Mouse (Mus musculus): ENCODE measurements around the gene Mdh2.

Mdh2 gene

GRCm38 (mm10) chr5:135777796-135778470, 347 bp upstream of the Mdh2 start, which contains the start of gene Styxl1:
TSS of gene Styxl1 (minus strand) at chr5:135778385.
- no peak for DNase-seq

DNA sequence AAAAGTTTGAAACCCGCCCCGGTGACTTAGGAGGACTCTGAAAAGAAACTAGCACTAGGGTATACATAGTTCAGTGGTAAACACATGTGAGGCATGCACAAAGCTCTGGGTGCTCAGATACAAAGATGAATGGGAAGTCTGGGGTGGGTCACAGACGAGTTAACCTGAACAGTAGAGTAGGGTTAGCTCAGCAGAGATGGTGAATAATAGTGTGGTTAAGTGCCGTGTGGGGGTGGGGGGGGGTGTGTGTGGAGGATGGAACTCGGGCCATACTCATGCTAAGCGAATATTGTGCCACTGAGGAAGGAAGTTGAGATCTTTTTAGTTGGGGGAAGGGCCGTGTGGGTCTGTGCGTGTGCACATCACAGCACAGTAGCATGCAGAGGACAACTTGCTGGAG, 2.1 kb downstream of the Mdh2 start:
- DNase-seq = no peak

GRCm38 (mm10) chr5:135782901-135783300, 4.6 kb downstream of the Mdh2 start:
- DNase-seq = no peak

DNA sequence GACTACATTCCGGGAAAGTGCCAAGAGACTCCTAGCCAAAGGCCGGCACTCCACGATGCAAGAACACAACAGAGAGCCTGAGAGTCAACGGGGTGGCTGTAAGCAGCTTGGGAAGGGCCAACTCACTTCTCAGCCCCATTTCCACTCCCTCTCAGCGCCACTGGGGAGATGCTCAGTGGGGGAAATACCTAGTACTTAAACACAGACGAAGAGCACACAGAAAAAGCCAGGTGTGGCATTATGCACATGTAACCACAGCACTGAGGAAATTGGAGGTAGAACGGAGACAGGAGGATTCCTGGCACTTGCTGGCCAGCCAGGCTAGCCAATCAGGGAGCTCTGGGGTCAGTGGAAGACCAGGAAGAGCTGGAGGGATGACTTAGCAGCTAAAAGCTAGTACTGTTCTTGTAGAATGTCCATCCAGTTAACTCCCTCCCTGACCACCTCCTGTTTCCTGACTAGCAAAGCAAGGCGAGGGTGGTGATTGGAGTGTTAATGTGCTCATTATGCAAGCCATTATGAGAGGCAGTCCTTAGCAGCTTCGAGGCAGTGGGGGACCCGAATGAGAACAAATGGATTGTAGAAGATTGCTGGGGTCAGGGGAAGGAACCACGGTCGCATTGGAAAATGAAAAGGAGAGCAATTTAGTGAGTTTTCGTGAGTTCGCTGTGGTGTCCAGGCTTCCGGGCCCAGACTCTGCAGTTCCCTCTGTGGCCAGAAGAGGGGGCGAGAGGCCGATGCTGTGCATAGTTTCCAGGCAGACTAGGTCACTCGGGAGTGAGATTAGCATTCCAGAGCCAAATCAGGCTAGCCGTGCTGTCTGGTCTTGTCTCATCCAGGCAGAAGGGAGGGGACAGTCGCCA, 15.9 kb downstream of the Mdh2 start:
- peak; percentile 85 for DNase-seq

DNA sequence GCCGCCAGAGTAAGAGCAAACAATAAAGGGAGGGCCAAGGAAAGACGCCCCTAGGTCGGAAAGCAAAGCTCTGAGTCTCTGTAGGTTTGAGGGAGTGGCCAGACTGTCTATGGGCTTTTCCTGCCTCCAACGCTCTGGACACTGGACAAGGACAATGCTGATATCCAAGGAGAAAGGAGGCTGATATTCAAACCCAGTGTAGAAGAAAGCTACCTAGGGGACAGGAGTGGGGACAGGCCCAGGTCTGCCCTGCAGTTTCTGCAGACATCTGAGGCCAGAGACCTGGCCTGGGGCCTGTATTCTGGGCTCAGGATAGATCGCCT, 16.5 kb downstream of the Mdh2 start:
- no peak for DNase-seq

DNA sequence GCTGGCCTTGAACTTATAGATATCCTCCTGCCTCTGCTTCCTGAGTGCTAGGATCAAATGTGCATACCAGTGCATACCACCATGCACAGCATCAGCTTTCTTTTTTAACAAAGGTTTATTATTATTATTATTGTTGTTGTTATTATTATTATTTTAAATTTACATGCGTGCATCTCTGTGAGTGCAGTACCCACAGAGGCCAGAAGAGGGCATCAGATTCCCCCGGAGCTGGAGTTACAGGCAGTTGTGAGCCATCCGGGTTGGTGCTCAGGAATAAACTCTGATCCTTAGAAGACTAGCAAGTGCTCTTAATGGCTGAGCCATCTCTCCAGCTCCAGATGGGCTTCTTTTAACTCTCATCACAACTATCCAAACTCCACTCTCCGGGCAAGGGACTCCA, 21.5 kb downstream of the Mdh2 start:
- no peak for DNase-seq

- DNase-seq = no peak
These were observed 22.6 kb downstream of the Mdh2 start for GRCm38 (mm10) chr5:135800927-135801326.

GRCm38 (mm10) chr5:135802641-135803040, 24.4 kb downstream of the Mdh2 start:
- no peak for DNase-seq

GRCm38 (mm10) chr5:135803135-135803534, 24.9 kb downstream of the Mdh2 start:
- no peak for DNase-seq

- no peak for DNase-seq
These were observed 25.4 kb downstream of the Mdh2 start for GRCm38 (mm10) chr5:135803676-135804075.

DNA sequence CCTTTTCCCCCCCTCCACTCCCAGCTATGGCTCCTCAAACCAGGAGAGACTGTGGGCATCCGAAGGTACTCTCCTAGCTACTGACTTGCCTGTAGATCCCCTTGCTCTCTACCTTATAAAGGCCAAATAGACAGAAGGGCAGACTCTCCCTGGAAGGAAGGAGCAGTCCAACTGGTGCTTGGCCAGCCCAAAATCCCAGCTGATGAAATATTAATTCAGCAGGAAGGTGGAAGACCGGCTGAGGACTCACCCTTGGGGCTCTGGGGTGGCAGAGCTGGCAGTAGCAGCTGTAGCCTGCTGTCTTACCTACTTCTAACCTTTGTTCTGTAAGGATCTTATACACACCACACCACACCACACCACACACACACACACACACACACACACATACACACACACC, 26.5 kb downstream of the Mdh2 start:
- DNase-seq = no peak

DNA sequence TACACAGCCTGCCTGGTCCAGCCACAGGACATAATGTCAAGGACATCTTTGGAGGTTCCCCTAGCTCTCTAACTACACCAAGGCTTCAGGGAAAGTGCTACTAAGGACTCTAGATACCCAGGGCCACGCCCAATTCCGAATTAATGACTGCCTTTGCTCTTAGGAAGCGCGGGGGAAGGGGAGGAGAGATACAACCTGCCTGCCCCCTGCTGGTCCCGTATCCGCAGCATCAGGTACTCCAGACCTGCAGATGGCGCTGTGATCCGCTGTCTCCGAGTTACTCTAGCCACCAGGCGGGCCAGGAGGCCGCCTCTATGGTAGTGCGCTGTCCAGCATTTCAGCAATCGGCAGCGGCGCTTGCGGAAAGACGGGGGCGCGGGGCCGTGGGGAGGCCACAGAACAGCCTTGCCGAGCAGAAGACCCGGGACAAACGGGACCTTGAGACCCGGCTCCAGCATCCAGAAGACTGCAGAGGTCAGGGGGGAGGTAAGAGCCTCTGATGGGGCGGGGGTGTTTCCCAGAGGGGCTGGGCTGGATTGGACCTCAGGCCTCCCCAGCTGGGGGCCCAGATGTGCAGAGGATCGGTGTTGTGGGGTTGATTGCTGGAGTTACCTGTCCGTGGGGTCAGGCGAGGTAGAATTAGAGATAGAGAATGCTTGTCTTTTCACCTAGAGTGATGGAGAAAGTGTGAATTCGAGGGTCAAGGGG, 28.4 kb downstream of the Mdh2 start, which contains the start of gene Srrm3:
Gene Srrm3, plus strand, starts transcription at position 336 of the 708 bp plus-strand sequence.
- peak; percentile 90 for DNase-seq

DNA sequence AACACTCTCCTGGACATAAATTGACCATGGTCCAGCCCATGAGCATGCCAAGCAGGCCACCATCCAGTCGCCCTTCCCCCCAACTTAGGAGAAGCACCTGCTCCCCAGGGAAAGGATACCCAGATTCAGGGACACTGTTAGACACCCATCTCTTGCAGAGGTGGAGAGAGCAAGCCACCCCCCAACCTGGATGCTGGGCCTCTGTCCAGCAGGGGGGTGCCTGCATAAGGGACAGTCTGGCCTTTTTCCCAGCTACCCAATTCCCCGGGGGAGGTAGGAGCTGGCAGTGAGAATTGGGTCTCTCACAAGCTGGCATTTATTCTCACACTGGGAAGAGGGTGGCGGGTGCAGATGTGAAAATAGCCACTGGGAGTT, 29.0 kb downstream of the Mdh2 start:
- peak; percentile 47 for DNase-seq

- DNase-seq = peak; percentile 75
These were observed 34.7 kb downstream of the Mdh2 start for GRCm38 (mm10) chr5:135812991-135813390.

GRCm38 (mm10) chr5:135818491-135818890, 40.2 kb downstream of the Mdh2 start:
- DNase-seq = no peak

GRCm38 (mm10) chr5:135822316-135822944, 44.1 kb downstream of the Mdh2 start:
- DNase-seq = no peak

DNA sequence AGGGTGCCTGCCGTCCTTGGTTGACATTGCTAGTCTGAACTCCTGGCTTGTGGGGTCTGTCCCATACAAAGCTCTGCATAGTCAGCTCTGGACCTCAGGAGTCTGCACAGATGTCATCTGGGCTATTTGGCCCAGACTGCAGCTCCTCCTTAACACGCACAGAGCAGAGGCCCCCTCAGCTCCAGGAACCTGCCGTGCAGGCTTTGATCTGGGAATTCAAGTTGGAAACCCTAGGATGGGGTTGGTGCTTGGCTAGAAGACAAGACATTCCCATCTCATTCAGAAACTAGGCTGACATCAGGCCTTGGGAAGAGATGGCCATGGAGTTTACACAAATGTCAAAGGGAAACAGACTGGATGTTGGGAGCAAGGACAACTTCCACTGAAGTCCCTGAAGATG, 46.2 kb downstream of the Mdh2 start:
- DNase-seq = no peak

GRCm38 (mm10) chr5:135826225-135826624, 47.9 kb downstream of the Mdh2 start:
- no peak for DNase-seq

DNA sequence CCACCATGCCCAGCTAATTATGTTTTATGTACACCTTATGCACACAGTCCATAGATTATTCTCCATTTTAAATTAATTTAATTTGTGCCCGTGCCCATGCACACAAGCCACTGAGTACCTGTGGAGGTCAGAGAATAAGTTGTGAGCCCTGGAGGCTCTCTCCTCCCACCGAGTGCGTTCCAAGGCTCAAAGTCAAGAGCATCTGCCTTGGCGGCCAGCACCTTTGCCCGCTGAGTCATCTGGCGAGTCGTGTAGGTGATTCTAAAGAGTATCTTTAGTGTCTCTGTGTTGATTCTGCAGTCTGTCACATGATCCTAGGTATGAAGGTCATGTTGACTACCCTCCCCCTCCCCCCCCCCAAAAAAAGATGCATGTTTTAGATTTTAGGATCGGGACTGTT, 51.1 kb downstream of the Mdh2 start:
- DNase-seq = no peak

DNA sequence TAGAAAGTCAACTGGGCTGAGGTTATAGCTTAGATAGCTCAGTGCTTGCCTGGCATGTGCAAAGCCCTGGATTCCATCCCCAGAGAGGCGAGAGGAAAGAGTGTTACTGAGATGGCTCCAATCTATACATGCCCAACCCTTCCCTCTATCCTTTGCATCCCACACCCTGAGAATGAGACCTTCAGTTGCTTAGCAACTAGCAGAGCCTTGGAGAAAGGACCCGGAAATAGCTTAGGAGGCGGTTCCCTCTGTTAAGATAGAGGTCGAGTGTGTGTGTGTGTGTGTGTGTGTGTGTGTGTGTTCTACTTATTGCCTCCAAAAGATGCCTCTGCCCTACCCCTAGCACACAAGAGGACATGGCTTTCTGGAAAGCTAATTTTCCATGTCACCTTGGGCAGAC, 54.4 kb downstream of the Mdh2 start:
- peak; percentile 40 for DNase-seq

DNA sequence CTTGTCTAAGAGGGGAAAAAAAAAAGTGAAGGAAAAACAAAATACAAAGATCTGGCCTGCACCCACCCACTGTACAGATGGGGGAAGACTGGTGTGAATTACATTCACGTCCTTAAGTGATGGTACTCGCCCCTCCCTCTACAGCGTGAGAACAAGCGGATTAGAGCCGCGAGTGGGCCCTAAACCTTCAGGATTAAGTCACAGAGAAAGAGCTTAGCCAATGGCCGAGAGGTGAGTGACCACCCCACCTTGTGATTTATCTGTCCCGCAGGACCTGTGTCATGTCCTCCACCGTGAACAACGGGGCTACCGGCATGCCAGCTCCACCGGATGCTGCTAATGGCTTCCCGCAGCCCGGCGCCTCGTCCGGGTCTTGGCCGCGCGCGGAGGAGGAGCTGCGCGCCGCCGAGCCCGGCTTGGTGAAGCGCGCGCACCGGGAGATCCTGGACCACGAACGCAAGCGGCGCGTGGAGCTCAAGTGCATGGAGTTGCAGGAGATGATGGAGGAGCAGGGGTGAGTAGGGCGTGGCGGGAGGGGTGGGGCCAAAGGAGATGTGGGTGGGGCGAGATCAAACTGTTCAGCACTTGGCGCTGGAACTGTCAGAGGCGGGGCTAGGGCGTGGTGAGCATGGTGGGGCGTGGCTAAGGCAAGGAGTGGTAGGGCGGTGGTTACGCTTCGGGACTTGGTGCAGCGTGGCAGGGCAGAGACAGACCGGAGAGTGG, 56.6 kb downstream of the Mdh2 start:
- DNase-seq = peak; percentile 70

- DNase-seq = peak; percentile 36
These were observed 57.2 kb downstream of the Mdh2 start for GRCm38 (mm10) chr5:135835492-135835858.

DNA sequence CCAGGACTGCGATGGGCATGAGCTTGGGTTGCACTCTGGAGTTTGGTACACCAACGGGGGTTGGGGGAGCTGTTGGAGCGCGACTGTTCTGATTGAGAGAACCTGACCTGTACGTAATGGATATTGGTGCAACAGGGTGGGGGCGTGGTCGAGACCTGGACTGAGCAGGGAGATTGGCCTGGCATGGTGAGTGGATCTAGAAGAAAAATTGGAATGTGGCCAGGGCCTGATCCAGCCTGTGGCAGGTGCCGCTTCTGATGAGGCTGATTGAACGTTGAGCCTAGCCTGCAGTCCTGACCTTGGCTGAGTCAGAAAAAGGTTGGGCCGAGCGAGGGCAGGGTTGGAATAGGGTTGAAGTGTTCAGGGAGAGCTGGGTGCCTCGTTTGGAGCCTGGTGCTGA, 57.7 kb downstream of the Mdh2 start:
- no peak for DNase-seq

Data from right cerebral cortex, postnatal 25 days (tissue).